Mouse (Mus musculus): Measurements from ENCODE around the gene Gm9376. TPM values are rescaled to one million over a fixed set of nuclear protein-coding genes. Genes with fewer than 3 reads are reported as not detected.

Gene Gm9376
- total RNA-seq, 2 experiments from 2014 or later: not detected

DNA sequence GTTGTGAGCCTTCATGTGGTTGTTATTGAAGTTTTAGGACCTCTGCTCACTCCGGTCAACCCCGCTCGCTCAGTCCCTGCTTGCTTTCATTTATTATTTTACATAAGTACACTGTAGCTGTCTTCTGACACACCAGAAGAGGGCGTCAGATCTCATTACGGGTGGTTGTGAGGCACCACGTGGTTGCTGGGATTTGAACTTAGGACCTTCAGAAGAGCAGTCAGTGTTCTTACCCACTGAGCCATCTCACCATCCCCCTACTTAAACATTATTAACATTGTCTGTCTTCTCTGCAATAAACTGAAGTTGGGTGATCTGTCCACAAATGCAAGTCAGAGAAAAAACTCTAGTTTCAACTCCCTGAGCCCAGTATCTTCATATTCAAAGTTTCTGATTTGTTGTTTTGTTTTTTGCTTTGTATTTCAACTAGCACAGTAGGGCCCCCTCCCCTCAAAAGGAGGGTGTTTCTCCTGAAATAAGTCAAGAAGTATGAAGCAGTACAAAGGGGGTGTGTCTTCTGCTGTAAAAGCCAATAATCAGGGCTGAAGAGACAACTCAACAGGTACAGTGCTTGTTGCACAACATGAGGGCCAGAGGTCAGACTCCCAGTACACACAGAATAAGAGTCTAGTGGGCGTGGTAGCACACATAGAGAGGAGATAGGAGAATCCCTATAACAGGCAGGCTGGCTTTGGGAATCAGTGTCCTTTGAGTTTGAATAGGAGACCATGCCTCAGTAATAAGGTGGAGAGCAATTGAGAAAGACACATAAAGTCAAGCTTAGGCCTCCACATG, 11.1 kb downstream of the Gm9376 start:
- ATAC-seq (replicated peaks; ENCODE audit: low FRiP score, poor library complexity, severe bottlenecking): no peak

DNA sequence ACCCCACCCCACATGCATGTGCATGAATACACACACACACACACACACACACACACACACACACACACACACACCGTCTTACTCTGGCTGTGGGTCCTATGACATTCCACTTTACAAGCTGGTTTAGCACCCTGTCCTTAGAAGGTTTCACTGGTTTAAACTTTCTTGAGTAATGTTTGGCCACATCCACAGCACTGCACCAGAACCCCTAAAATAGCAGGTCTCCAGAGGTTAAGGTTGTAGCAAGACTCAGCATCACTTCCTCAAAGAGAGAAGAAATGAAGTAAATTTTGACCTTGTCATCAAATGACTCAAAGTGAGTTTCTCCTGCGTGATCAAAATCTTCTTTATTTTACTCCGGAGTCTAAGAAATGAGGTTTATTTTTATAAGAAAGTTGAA, 15.5 kb downstream of the Gm9376 start:
- no peak for ATAC-seq (replicated peaks; ENCODE audit: low FRiP score, poor library complexity, severe bottlenecking)

DNA sequence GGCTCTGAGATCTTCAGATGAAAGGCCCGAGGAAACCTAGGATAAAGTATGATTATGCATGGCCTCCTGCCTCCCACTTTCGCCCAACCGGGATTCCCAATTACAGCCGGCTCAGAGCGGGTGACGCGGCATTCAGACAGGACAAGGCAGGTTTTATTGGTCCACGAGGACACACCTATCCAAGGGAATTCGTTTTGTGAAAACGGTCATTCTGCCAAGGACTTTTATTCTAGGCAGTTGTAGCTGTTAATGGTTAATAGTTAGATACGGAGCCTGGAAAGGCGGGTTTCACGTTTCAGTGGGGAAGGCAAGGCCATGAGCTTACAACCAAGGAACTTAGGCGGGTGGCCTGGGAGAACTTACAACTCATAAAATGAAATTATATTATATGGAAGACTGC, 16.2 kb downstream of the Gm9376 start:
- no peak for ATAC-seq (replicated peaks; ENCODE audit: low FRiP score, poor library complexity, severe bottlenecking)

DNA sequence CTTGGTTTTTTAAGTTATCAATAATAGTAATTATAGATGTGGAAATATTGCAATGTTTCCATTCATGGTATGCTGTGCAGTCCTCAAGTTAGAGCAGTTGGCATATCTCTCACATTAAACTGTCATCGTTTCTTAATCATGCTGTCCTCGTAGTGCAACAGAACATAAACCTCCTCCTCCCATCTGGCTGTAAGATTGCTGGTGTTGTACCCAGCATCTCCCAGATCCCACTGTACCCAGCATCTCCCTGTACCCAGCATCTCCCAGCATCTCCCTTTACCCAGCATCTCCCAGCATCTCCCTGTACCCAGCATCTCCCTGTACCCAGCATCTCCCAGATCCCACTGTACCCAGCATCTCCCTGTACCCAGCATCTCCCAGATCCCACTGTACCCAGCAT, 19.3 kb downstream of the Gm9376 start:
- no peak for ATAC-seq (replicated peaks; ENCODE audit: low FRiP score, poor library complexity, severe bottlenecking)

DNA sequence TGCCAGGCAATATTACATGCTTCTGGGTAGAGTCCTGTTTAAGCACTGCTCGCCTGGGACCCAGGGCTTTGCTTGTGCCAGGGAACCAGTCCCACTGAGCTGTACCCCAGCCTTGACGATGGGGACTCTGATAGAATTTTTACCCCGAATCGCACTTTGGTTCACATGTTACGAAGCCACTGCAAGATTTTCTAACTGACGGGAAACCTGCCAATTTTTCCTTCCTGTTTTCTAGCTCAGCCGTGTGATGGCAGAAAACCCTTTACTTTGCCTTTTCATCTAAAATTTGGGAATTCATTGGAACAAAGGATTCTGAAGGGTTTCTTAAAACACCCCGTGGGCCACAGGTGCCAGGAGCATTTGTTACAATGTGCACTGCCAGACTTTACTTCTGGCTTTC, 22.4 kb downstream of the Gm9376 start:
- no peak for ATAC-seq (replicated peaks; ENCODE audit: low FRiP score, poor library complexity, severe bottlenecking)

DNA sequence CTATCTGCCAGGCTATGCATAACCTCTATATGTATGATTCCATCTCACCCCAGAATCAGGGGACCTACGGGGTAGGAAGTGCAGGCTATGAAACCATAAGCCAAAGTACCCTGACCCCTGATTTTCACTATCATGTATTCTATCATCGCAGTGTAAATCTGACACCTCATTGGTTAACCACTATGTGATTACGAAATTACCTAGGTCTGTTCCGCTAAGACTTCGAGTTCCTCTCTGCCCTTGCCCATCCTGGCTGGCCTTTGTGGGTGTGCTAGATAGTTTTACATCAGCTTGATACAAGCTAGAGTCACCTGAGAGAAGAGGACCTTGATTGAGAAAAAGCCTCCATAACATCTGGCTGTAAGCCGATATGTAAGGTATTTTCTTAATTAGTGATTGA, 23.2 kb downstream of the Gm9376 start:
- no peak for ATAC-seq (replicated peaks; ENCODE audit: low FRiP score, poor library complexity, severe bottlenecking)

DNA sequence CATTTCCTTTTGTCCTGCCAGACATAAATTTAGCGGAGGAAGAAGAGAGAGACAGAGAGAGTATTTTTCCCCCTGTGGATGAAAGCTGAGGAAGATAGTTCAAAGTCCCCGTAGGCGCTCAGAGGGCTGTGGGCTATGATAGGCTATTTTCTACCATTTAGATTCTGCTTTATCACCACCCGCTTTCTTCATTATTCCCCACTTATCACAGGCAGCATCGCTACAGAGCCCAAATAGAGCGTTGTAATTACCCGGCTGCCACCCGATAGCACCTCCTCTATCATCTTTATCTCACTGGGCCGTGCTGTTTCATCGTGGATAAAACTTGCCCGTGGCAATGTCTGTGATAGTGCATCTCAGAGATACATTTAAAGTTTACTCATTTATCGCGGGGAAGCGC, 35.8 kb downstream of the Gm9376 start:
- no peak for ATAC-seq (replicated peaks; ENCODE audit: low FRiP score, poor library complexity, severe bottlenecking)

DNA sequence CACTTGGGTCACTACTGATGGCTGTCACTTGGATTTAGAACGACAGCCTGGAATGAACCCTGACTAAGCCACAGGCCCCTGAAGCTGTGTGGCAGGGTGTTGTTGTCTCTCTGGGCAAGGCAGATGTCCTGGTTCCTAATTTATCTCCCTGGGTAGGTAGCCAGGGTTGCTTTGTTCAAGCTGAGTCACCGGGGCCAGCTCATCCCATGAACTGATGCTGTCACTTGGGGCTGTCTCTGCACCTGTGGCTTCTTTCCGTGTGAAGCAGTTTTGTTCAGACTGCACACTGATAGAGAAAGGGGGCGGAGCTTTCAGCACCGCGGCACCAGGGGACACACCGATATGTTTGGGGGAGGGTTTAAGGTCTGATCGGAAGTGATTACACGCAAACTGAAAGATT, 37.8 kb downstream of the Gm9376 start:
- ATAC-seq (replicated peaks; ENCODE audit: low FRiP score, poor library complexity, severe bottlenecking): no peak

DNA sequence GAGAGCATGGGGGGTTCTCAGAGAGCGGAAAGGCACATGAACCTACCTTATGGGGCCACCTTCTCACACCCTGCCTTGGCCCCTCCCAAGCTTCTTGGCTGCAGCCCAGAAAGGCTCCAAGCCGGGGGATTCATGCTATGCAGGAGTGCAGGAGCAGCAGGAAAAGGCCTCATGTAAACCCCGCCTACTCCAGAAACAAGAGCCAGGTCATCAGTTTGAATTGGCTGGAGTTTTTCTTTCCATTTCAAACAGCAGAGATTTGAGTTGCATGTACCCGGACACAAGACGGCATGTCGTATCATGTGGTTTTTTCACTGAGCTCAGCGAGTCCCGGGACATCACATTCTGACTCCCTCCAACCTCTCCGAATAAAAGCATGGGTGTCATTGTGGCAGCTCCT, 39.2 kb downstream of the Gm9376 start:
- no peak for ATAC-seq (replicated peaks; ENCODE audit: low FRiP score, poor library complexity, severe bottlenecking)

DNA sequence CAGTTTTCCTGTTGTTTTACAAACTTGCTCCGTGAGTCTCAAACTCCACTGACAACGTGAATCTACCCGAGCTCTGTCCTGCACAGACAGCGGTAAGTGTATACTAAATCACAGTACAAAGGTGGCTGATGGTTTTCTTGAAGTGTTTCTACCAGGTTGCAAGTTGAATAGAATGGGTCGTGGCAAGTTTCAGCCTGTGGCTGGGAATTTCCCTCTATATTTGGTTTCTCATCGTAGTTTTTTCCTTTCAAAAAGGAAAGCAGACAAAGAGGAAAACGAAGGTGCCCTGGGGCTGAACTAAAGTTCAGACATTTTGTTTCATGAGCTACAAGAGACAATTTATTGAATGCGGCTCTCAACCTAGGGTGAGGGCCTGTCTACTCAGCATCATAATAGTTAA, 40.3 kb downstream of the Gm9376 start:
- ATAC-seq (replicated peaks; ENCODE audit: low FRiP score, poor library complexity, severe bottlenecking): no peak

DNA sequence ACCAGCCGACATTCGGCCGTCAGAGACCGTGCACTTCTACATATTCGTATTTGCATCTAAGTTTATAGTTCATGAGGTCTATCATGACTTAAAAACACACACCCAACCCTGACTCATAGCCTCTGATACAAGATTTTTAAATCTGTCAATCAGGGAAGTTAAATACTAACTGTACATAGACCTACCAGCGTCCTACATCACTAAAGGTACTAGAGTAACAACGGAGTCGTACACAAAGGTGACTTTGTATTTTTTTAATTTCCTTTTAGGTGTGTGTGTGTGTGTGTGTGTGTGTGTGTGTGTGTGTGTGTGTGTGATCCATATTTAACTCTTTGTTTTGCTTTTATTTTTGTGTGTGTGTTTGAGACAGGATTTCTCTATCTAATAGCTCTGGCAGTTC, 44.9 kb downstream of the Gm9376 start:
- ATAC-seq (replicated peaks; ENCODE audit: low FRiP score, poor library complexity, severe bottlenecking): no peak

DNA sequence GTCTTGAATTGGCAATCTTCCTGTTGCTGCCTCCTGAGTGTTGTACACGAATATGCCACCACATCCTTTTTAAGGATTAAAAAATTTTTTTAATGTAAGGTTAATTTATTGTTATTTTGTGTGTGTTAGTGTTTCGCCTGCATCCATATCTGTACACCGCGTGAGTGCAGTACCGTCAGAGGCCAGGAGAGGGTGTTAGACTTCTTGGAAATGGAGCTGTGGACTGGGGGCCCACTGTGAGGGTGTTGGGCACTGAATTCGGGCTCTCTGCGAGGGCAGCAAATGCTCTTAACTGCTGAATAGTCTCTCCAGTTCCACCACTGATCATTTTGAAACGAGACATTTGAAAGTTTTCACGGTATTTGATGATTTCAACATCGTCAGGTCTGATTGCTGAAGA, 45.9 kb downstream of the Gm9376 start:
- no peak for ATAC-seq (replicated peaks; ENCODE audit: low FRiP score, poor library complexity, severe bottlenecking)

DNA sequence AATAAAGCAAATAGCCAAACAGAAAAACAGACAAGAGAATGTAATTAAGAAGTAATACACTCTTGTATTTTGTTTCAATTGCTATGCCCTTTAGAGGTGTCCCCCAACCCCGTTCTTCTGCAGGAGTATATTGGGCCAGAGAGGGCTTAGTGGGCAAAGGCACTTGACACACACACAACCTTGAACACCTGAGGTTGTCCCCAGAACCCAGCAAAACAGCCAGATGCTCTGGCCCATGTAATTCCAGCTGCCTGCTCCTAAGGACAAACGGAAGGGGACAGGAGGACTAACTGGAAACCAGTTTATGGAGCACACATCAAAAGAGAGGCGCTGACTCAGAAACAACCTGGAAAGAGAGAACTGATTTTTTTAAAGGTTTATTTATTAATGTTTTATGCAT, 47.2 kb downstream of the Gm9376 start:
- no peak for ATAC-seq (replicated peaks; ENCODE audit: low FRiP score, poor library complexity, severe bottlenecking)

DNA sequence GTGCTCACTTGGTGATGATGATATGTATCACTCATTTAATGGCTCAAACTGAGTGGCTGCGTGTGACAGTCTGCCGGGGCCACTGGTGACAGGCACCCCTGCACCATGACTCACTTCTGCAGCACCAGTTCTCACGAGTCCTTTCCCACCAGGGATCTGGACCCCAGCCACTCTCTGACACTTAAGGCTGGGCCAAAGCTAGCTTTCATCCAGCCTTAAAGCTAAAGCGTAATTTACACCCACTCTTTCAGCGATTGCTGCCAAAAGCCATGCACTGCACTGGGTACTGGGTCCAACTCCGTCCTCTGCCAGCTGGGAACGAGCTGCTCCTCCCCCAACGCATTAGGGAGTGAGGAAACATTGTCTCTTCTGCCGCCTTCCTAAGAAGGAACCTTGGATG, 50.5 kb downstream of the Gm9376 start:
- no peak for ATAC-seq (replicated peaks; ENCODE audit: low FRiP score, poor library complexity, severe bottlenecking)

Other genes starting within 250 kb of the Gm9376 start
- gene Dct, start 214.7 kb upstream of the Gm9376 start, total RNA-seq (2015; ENCODE audit: low replicate concordance): not detected in 2 replicates
- gene Dct, start 214.7 kb upstream of the Gm9376 start, total RNA-seq (2017; ENCODE audit: low replicate concordance): 0.26 TPM in 1 of 2 replicates, not detected in the other
- 7.1 and 10.8 TPM in 2 replicates for gene Tgds, start 134.2 kb upstream of the Gm9376 start, total RNA-seq (2015; ENCODE audit: low replicate concordance)
- 1.5 and 2.4 TPM in 2 replicates for gene Tgds, start 134.2 kb upstream of the Gm9376 start, total RNA-seq (2017; ENCODE audit: low replicate concordance)
- gene Gpr180, start 129.8 kb upstream of the Gm9376 start, total RNA-seq (2015; ENCODE audit: low replicate concordance): 1.1 and 2.5 TPM in 2 replicates
- 1.7 TPM in 1 of 2 replicates, not detected in the other for gene Gpr180, start 129.8 kb upstream of the Gm9376 start, total RNA-seq (2017; ENCODE audit: low replicate concordance)
- not detected in 2 replicates for gene Sox21, start 29.9 kb upstream of the Gm9376 start, total RNA-seq (2015; ENCODE audit: low replicate concordance)
- gene Sox21, start 29.9 kb upstream of the Gm9376 start, total RNA-seq (2017; ENCODE audit: low replicate concordance): not detected in 2 replicates

Data from erythroid progenitor cell, adult 5-6 weeks (primary cell).